Comparison of ENCODE assay signal across 28 mouse cellular contexts in the genomic region with DNA sequence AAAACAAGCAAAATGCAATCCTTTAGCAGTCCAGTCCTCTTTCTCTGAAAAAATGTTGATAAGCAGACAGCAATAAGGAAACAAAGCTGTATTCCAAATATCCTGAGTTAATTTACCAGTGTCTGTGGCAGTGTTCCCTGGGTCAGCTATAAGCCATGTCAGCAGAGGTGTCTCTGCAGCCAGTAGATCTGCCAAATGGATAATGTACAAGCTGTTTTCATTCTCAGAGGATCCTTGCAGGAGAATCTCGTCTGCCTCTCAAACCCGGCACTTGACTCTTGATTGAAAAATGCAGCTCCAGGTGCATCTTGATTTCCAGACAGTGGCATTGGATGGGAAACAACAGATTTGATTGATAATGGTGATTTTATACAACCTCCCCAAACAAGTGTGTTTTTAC.
DNase-seq lines count a peak whose midpoint lies in the region; TF ChIP-seq lines count a peak whose summit lies in the region.
"Had no signal": no experiment of that assay in that cellular context is flagged by ENCODE, and none has a peak within 500 bp of the region (broad histone marks: within the 10 kb centered on the region; RNA-seq: fewer than 3 reads in every experiment).

No protein-coding gene starts in this region.

- DNase-seq in left cerebral cortex, adult 2 months (ENCODE audit: extremely low spot score in 1 of 2, low spot score in 2 of 2) = no peak
- DNase-seq in left cerebral cortex, postnatal 25 days (ENCODE audit: low spot score in 2 of 2) = no peak
- peak; percentile 21 for DNase-seq in brain, embryonic 14.5 days (ENCODE audit: low read depth)
- peak; percentile 51 to 63 for DNase-seq in cerebellum, adult 18-20 months
- peak; percentile 47 to 48 for DNase-seq in cerebellum, postnatal 10 days
- no peak for DNase-seq in spleen, postnatal 14 days (ENCODE audit: low spot score in 2 of 2)
- DNase-seq in lung, postnatal 4 days = no peak
- no peak for DNase-seq in thymus, postnatal 0 days (ENCODE audit: low spot score)
- DNase-seq: adrenal gland, postnatal 25 days; gastrocnemius, adult 2 months; heart, postnatal 10 days; kidney, adult 2 months; kidney, postnatal 36 days; lung, embryonic 14.5 days; lung, postnatal 14 days; right cerebral cortex, adult 18-20 months; spleen, adult 18-20 months; thymus, adult 18-20 months; thymus, postnatal 36 days had no signal

- peak overlapping the region; percentile 47 for H3K27ac ChIP-seq in left cerebral cortex, adult 2 months
- H3K27ac ChIP-seq: embryonic facial prominence, embryonic 13.5 days; forebrain, embryonic 10.5 days; forebrain, embryonic 15.5 days; gastrocnemius, adult 2 months; heart, embryonic 13.5 days; hindbrain, embryonic 10.5 days; intestine, embryonic 15.5 days; limb, embryonic 12.5 days; liver, embryonic 15.5 days; stomach, postnatal 0 days had no signal

- intact Hi-C loops in left cerebral cortex, adult 2 months (cut with DNase I) = loop anchor here (10.0 kb wide), 1 partner anchor 477 kb away; no protein-coding TSS in a partner anchor
- intact Hi-C loops in left cerebral cortex, postnatal 25 days (cut with DNase I) = loop anchor here (10.0 kb wide), 2 partner anchors 307 to 477 kb away; no protein-coding TSS in a partner anchor

- no peak for TF ChIP-seq CTCF in left cerebral cortex, adult 2 months (IDR thresholded peaks at IDR 0.05)
- TF ChIP-seq CTCF in brain, embryonic 14.5 days (IDR thresholded peaks at IDR 0.05; ENCODE audit: borderline replicate concordance, extremely low read depth, insufficient read depth, insufficient read length) = no peak

- TF ChIP-seq POLR2A in brain, embryonic 14.5 days (IDR thresholded peaks at IDR 0.05; ENCODE audit: borderline replicate concordance, extremely low read depth, insufficient read depth, insufficient read length, poor library complexity, severe bottlenecking) = no peak

- no peak overlapping the region for H3K4me3 ChIP-seq in left cerebral cortex, adult 2 months
- H3K4me3 ChIP-seq: embryonic facial prominence, embryonic 13.5 days; forebrain, embryonic 10.5 days; forebrain, embryonic 15.5 days; gastrocnemius, adult 2 months; heart, embryonic 13.5 days; hindbrain, embryonic 10.5 days; intestine, embryonic 15.5 days; limb, embryonic 12.5 days; liver, embryonic 15.5 days had no signal

Comparison
In these comparisons a context has a peak if more than half of its experiments do, and no peak if none do; other contexts are left out.
1. DNase-seq: peak in brain, embryonic 14.5 days (single experiment), cerebellum, adult 18-20 months (2 of 2) and cerebellum, postnatal 10 days (2 of 2); none in left cerebral cortex, adult 2 months (0 of 2), left cerebral cortex, postnatal 25 days (0 of 2), spleen, postnatal 14 days (0 of 2), lung, postnatal 4 days (0 of 2) and thymus, postnatal 0 days (single experiment).